13 mouse cellular contexts compared by ENCODE assay signal in the genomic region with DNA sequence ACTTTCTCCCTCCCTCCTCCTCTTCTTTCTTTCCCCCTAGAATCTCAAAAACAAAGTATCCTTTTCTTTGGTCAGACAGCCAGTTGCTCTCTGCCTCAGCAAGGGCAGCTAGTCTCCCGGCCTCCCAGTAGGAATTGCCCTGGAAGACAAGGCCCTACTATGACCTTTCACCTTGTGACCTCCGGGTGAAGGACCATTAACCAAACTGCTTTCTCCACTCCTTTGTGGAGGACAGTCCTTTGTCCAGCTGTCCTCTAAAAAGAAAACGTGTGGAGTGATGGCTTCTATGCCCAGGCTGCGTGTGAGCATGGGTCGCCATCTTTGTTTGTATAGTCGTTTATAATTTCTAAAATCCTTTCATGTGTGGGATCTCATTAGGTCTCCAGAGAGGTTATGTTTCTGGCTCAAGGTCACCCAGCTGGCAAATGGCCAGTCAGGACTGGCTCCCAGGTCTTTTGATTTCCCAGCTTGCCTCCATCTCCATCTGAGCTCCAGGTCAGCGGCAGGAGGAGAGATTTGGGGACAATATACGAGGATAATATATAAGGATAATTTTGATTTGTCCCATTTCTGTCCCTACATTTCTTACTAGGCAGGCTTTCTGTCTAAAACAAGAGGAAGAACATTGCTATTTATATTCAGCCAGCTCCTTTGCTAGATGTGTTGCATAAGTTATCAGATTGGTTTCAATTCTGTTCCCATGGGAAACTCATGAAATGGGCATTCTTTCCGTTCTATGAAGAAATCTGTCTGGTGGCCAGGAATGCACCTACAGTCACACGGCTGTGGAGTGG.
A peak's percentile ranks its signal among the peaks of the same experiment; 100 is the strongest.
DNase-seq lines count a peak whose midpoint lies in the region; ATAC-seq and TF ChIP-seq lines count a peak whose summit lies in the region.
"Had no signal": no experiment of that assay in that cellular context is flagged by ENCODE, and none has a peak within 500 bp of the region (broad histone marks: within the 10 kb centered on the region; RNA-seq: fewer than 3 reads in every experiment).

No protein-coding gene starts in this region.

- no peak overlapping the region for H3K4me3 ChIP-seq in forebrain, embryonic 10.5 days
- no peak overlapping the region for H3K4me3 ChIP-seq in forebrain, embryonic 13.5 days
- no peak overlapping the region for H3K4me3 ChIP-seq in lung, postnatal 0 days (ENCODE audit: low read depth, low read length)
- no peak overlapping the region for H3K4me3 ChIP-seq in brown adipose tissue, adult 24 weeks (ENCODE audit: insufficient read depth, low read depth, low read length)
- no peak overlapping the region for H3K4me3 ChIP-seq in heart, embryonic 12.5 days
- H3K4me3 ChIP-seq: limb, embryonic 15.5 days had no signal

- H3K27ac ChIP-seq in forebrain, embryonic 10.5 days = no peak overlapping the region
- no peak overlapping the region for H3K27ac ChIP-seq in forebrain, embryonic 13.5 days
- no peak overlapping the region for H3K27ac ChIP-seq in lung, postnatal 0 days (ENCODE audit: low read length)
- peak overlapping the region; percentile 99 for H3K27ac ChIP-seq in brown adipose tissue, adult 24 weeks (replicated peaks; ENCODE audit: low read depth, low read length)
- no peak overlapping the region for H3K27ac ChIP-seq in heart, embryonic 12.5 days (ENCODE audit: poor library complexity, severe bottlenecking)
- H3K27ac ChIP-seq: limb, embryonic 15.5 days had no signal

- H3K9me3 ChIP-seq in forebrain, embryonic 10.5 days = peaks cover 16% of the 10 kb centered on the region
- peaks cover 10% of the 10 kb centered on the region; the same call in 1 of the 2 replicates for H3K9me3 ChIP-seq in forebrain, embryonic 13.5 days (replicated peaks)
- no peaks in the 10 kb centered on the region for H3K9me3 ChIP-seq in lung, postnatal 0 days (ENCODE audit: low read length)
- peaks cover 12% of the 10 kb centered on the region for H3K9me3 ChIP-seq in heart, embryonic 12.5 days (replicated peaks)
- H3K9me3 ChIP-seq: limb, embryonic 15.5 days had no signal

- no peak overlapping the region for H3K9ac ChIP-seq in forebrain, embryonic 13.5 days
- no peak overlapping the region for H3K9ac ChIP-seq in lung, postnatal 0 days (replicated peaks; ENCODE audit: low read depth)
- no peak overlapping the region for H3K9ac ChIP-seq in heart, embryonic 12.5 days
- H3K9ac ChIP-seq: limb, embryonic 15.5 days had no signal

- H3K36me3 ChIP-seq in forebrain, embryonic 10.5 days (replicated peaks) = no peaks in the 10 kb centered on the region
- H3K36me3 ChIP-seq in forebrain, embryonic 13.5 days (ENCODE audit: poor library complexity, severe bottlenecking) = no peaks in the 10 kb centered on the region
- H3K36me3 ChIP-seq in lung, postnatal 0 days (ENCODE audit: insufficient read depth, low read length) = no peaks in the 10 kb centered on the region
- no peaks in the 10 kb centered on the region for H3K36me3 ChIP-seq in heart, embryonic 12.5 days
- H3K36me3 ChIP-seq: limb, embryonic 15.5 days had no signal

- TF ChIP-seq EP300 in lung, postnatal 0 days (IDR thresholded peaks at IDR 0.05) = peak; percentile 32; the same call in 1 of the 2 replicates

- peak; percentile 28 for DNase-seq in forebrain, embryonic 10.5 days (ENCODE audit: extremely low spot score, low spot score)
- peak; percentile 44 for DNase-seq in lung, postnatal 0 days (ENCODE audit: low spot score)
- DNase-seq in lung, postnatal 25 days (ENCODE audit: low spot score) = no peak
- DNase-seq in left cerebral cortex, postnatal 25 days (ENCODE audit: low spot score in 2 of 2) = peak; percentile 49 to 87
- DNase-seq in retina, embryonic 14.5 days (ENCODE audit: low spot score) = no peak
- DNase-seq: cerebellum, adult 11 months; gastrocnemius, postnatal 36 days had no signal

- ATAC-seq in forebrain, embryonic 13.5 days = no peak
- no peak for ATAC-seq in lung, postnatal 0 days
- ATAC-seq in heart, embryonic 12.5 days (ENCODE audit: insufficient number of reproducible peaks, low FRiP score) = no peak
- ATAC-seq: activated CD4-positive, CD25-positive, alpha-beta regulatory T cell, adult 4 months; forebrain, embryonic 14.5 days had no signal

- no peak overlapping the region for H3K4me2 ChIP-seq in forebrain, embryonic 13.5 days
- no peak overlapping the region for H3K4me2 ChIP-seq in lung, postnatal 0 days (replicated peaks; ENCODE audit: low read depth, low read length)
- no peak overlapping the region for H3K4me2 ChIP-seq in heart, embryonic 12.5 days
- H3K4me2 ChIP-seq: limb, embryonic 15.5 days had no signal

- peaks cover 7% of the 10 kb centered on the region; the same call in 1 of the 2 replicates for H3K4me1 ChIP-seq in forebrain, embryonic 10.5 days
- H3K4me1 ChIP-seq in forebrain, embryonic 13.5 days = no peaks in the 10 kb centered on the region
- no peaks in the 10 kb centered on the region for H3K4me1 ChIP-seq in lung, postnatal 0 days (ENCODE audit: insufficient read depth, low read depth, low read length)
- peaks cover 5% of the 10 kb centered on the region; the same call in 1 of the 2 replicates for H3K4me1 ChIP-seq in brown adipose tissue, adult 24 weeks (ENCODE audit: control insufficient read depth, insufficient read depth, insufficient read length, low read length)
- peaks cover under 1% of the 10 kb centered on the region; the same call in 1 of the 2 replicates for H3K4me1 ChIP-seq in heart, embryonic 12.5 days (replicated peaks)
- H3K4me1 ChIP-seq: limb, embryonic 15.5 days had no signal

- H3K27me3 ChIP-seq in forebrain, embryonic 10.5 days (ENCODE audit: poor library complexity, severe bottlenecking) = peaks cover 75% of the 10 kb centered on the region
- no peaks in the 10 kb centered on the region for H3K27me3 ChIP-seq in forebrain, embryonic 13.5 days
- H3K27me3 ChIP-seq in lung, postnatal 0 days (replicated peaks; ENCODE audit: insufficient read depth, low read length) = no peaks in the 10 kb centered on the region
- no peaks in the 10 kb centered on the region for H3K27me3 ChIP-seq in heart, embryonic 12.5 days (replicated peaks)
- H3K27me3 ChIP-seq: limb, embryonic 15.5 days had no signal

- TF ChIP-seq CTCF in lung, postnatal 0 days (IDR thresholded peaks at IDR 0.05) = no peak

- intact Hi-C loops in left cerebral cortex, postnatal 25 days (cut with DNase I) = loop anchor here (1.0 kb wide), 1 partner anchor 15 kb away; no protein-coding TSS in a partner anchor

- WGBS in forebrain, embryonic 10.5 days = 49% methylated on average over 10 of the region's 10 CpGs
- WGBS in forebrain, embryonic 13.5 days = 50% methylated on average over 10 of the region's 10 CpGs
- WGBS in lung, postnatal 0 days = 61% methylated on average over 10 of the region's 10 CpGs
- WGBS in heart, embryonic 12.5 days = 77% methylated on average over 10 of the region's 10 CpGs

Comparison
In these comparisons a context has a peak if more than half of its experiments do, and no peak if none do; other contexts are left out.
1. DNase-seq: peak in forebrain, embryonic 10.5 days (single experiment), lung, postnatal 0 days (single experiment) and left cerebral cortex, postnatal 25 days (2 of 2); none in lung, postnatal 25 days (single experiment) and retina, embryonic 14.5 days (single experiment).